Mouse (Mus musculus) cerebellum, adult 2 months (tissue): ENCODE data around the gene Sec24b.

Source experiments
- CTCF ChIP-seq: fragments of 200-500 bp; IDR thresholded peaks from 2 replicates; pipeline ENCODE4 v1.5.1; 2011; ENCODE audit warnings: low read depth, mild to moderate bottlenecking, control low read depth, low read length, moderate library complexity, borderline replicate concordance; ENCODE audit not compliant: insufficient read depth
- POLR2A ChIP-seq: fragments of 200-500 bp; IDR thresholded peaks from 2 replicates; pipeline ENCODE4 v1.6.1; 2011; ENCODE audit warnings: low read length, control low read depth, borderline replicate concordance; ENCODE audit not compliant: insufficient read depth

- TF ChIP-seq CTCF: no peak
- TF ChIP-seq POLR2A: no peak
Measured at GRCm38 (mm10) chr3:130011236-130011635, 50.1 kb downstream of the Sec24b start.
